In the genomic region with DNA sequence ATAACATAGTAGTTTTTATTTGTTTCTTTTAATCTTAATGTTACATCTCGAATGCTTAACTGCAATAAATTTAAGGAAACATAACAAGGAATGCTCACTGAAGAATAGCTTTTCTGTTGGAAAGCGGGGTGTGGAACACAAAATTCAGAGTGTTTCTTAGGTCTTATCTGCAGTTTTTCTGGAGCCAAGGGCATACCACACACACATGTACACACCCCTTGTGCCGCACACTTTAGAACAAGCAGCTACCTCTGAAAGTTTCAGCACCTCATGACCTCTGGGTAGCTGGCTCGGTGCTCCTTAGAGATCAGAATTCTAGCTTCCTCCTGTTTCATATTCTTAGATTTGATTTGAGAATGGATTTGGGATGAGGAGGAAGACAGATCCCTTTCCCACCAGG, we compare ENCODE assay signal across 11 mouse cellular contexts. TPM values are rescaled to one million over a fixed set of nuclear protein-coding genes. Genes with fewer than 3 reads are reported as not detected.
DNase-seq lines count a peak whose midpoint lies in the region; ATAC-seq and TF ChIP-seq lines count a peak whose summit lies in the region.
"Had no signal": no experiment of that assay in that cellular context is flagged by ENCODE, and none has a peak within 500 bp of the region (broad histone marks: within the 10 kb centered on the region; RNA-seq: fewer than 3 reads in every experiment).

No protein-coding gene starts in this region.

- TF ChIP-seq POLR2A in cortical plate, adult 2 months (IDR thresholded peaks at IDR 0.05; ENCODE audit: extremely low read depth, insufficient read depth, low read length) = no peak

- H3K4me2 ChIP-seq in heart, postnatal 0 days (ENCODE audit: low read depth, low read length) = peak overlapping the region; percentile 65
- 0 out of 2 replicates have a peak overlapping the region, but pooled peaks have one; percentile 55 for H3K4me2 ChIP-seq in neural tube, embryonic 14.5 days (ENCODE audit: low read depth, low read length)

- H3K36me3 ChIP-seq in heart, postnatal 0 days (replicated peaks; ENCODE audit: control insufficient read depth, insufficient read depth, low read length) = no peaks in the 10 kb centered on the region
- no peaks in the 10 kb centered on the region for H3K36me3 ChIP-seq in megakaryocyte, embryonic 14.5 days (replicated peaks; ENCODE audit: low read length)
- no peaks in the 10 kb centered on the region for H3K36me3 ChIP-seq in neural tube, embryonic 14.5 days (ENCODE audit: control insufficient read depth, insufficient read depth, low read length)
- H3K36me3 ChIP-seq: heart, embryonic 15.5 days; midbrain, embryonic 12.5 days had no signal

- H3K27me3 ChIP-seq in heart, postnatal 0 days (ENCODE audit: control insufficient read depth, insufficient read depth, low read length) = no peaks in the 10 kb centered on the region
- peaks cover 1% of the 10 kb centered on the region for H3K27me3 ChIP-seq in megakaryocyte, embryonic 14.5 days (replicated peaks)
- no peaks in the 10 kb centered on the region for H3K27me3 ChIP-seq in neural tube, embryonic 14.5 days (ENCODE audit: control insufficient read depth, insufficient read depth, low read length)
- H3K27me3 ChIP-seq: heart, embryonic 15.5 days; midbrain, embryonic 12.5 days had no signal

- H3K4me1 ChIP-seq in heart, postnatal 0 days (ENCODE audit: control insufficient read depth, insufficient read depth) = peaks cover 4% of the 10 kb centered on the region; the same call in 1 of the 2 replicates
- peaks cover 60% of the 10 kb centered on the region for H3K4me1 ChIP-seq in megakaryocyte, embryonic 14.5 days
- peaks cover 3% of the 10 kb centered on the region; the same call in 1 of the 2 replicates for H3K4me1 ChIP-seq in cortical plate, adult 2 months (ENCODE audit: control insufficient read depth, insufficient read depth, low read length)
- H3K4me1 ChIP-seq in neural tube, embryonic 14.5 days (ENCODE audit: control insufficient read depth, insufficient read depth, low read length) = peaks cover 16% of the 10 kb centered on the region

- DNase-seq in heart, postnatal 0 days (ENCODE audit: low spot score) = no peak
- DNase-seq in heart, postnatal 10 days = no peak
- no peak for DNase-seq in layer of hippocampus, postnatal 36 days
- no peak for DNase-seq in lung, postnatal 14 days
- DNase-seq: cerebellum, adult 11 months had no signal

- peak overlapping the region; percentile 24; the same call in 1 of the 2 replicates for H3K4me3 ChIP-seq in heart, postnatal 0 days (ENCODE audit: low read depth, low read length)
- H3K4me3 ChIP-seq in megakaryocyte, embryonic 14.5 days (replicated peaks) = peak overlapping the region; percentile 91
- peak overlapping the region; percentile 14; the same call in 1 of the 2 replicates for H3K4me3 ChIP-seq in cortical plate, adult 2 months (ENCODE audit: insufficient read depth, low read length)
- H3K4me3 ChIP-seq in neural tube, embryonic 14.5 days (ENCODE audit: low read depth, low read length) = no peak overlapping the region

- TF ChIP-seq EP300 in heart, postnatal 0 days (IDR thresholded peaks at IDR 0.05; ENCODE audit: low read depth) = no peak

- no peak overlapping the region for H3K9ac ChIP-seq in heart, postnatal 0 days (replicated peaks; ENCODE audit: low read depth, low read length)
- no peak overlapping the region for H3K9ac ChIP-seq in neural tube, embryonic 14.5 days (replicated peaks; ENCODE audit: low read depth, low read length)
- H3K9ac ChIP-seq: midbrain, embryonic 12.5 days had no signal

- H3K9me3 ChIP-seq in heart, postnatal 0 days (replicated peaks; ENCODE audit: control insufficient read depth, low read length) = no peaks in the 10 kb centered on the region
- no peaks in the 10 kb centered on the region for H3K9me3 ChIP-seq in megakaryocyte, embryonic 14.5 days
- no peaks in the 10 kb centered on the region for H3K9me3 ChIP-seq in neural tube, embryonic 14.5 days (ENCODE audit: control insufficient read depth, low read length)
- H3K9me3 ChIP-seq: heart, embryonic 15.5 days; midbrain, embryonic 12.5 days had no signal

- no peak overlapping the region for H3K27ac ChIP-seq in heart, postnatal 0 days (ENCODE audit: low read depth)
- H3K27ac ChIP-seq in cortical plate, adult 2 months (ENCODE audit: insufficient read depth, low read length) = no peak overlapping the region
- H3K27ac ChIP-seq in neural tube, embryonic 14.5 days (ENCODE audit: low read depth, low read length) = no peak overlapping the region
- H3K27ac ChIP-seq: heart, embryonic 15.5 days had no signal

- ATAC-seq in heart, postnatal 0 days (ENCODE audit: insufficient read depth, low read depth) = no peak
- no peak for ATAC-seq in megakaryocyte, adult 5-6 weeks (ENCODE audit: poor library complexity, severe bottlenecking)
- ATAC-seq in neural tube, embryonic 14.5 days (ENCODE audit: low read depth) = no peak

- intact Hi-C loops in heart, postnatal 10 days (cut with DNase I) = no loop called here

- WGBS in heart, postnatal 0 days = 59% methylated on average over 4 of the region's 4 CpGs
- 84% methylated on average over 4 of the region's 4 CpGs for WGBS in neural tube, embryonic 14.5 days

- no peak for TF ChIP-seq CTCF in heart, postnatal 0 days (IDR thresholded peaks at IDR 0.05; ENCODE audit: low read depth)
- no peak for TF ChIP-seq CTCF in cortical plate, adult 2 months (IDR thresholded peaks at IDR 0.05; ENCODE audit: extremely low read depth, insufficient read depth, low read length)

RNA-seq across cellular contexts. Expression of a gene that starts 2.6 kb away (rescaled TPM):
- 0.19 and 4.9 TPM in 2 replicates for total RNA-seq in heart, postnatal 0 days (2014; rRNA removed; ENCODE audit: low replicate concordance)
- polyA plus RNA-seq in heart, postnatal 0 days (2015; fragmentation: Nextera tagmentation; extraction: Ambion mirVana) = 1.1 and 1.2 TPM in 2 replicates
- 1 to 10 TPM; 3.6 TPM for total RNA-seq in heart, postnatal 10 days (2021)
- not detected in 2 replicates for polyA plus RNA-seq in megakaryocyte, embryonic 14.5 days (2012; ENCODE audit: insufficient read depth, low replicate concordance)
- 0.42 and 0.64 TPM in 2 replicates for total RNA-seq in megakaryocyte, adult 5-6 weeks (2015)
- 0.41 and 0.48 TPM in 2 replicates for total RNA-seq in megakaryocyte, adult 5-6 weeks (2017)
- polyA plus RNA-seq in cortical plate, adult 2 months (2012; rRNA removed) = 1.2 and 1.3 TPM in 2 replicates
- 7.4 and 7.8 TPM in 2 replicates for polyA plus RNA-seq in neural tube, embryonic 14.5 days (2014; fragmentation: Nextera tagmentation; extraction: Ambion mirVana)
- total RNA-seq in layer of hippocampus, postnatal 36 days (2021) = 1 to 10 TPM; 4.4 to 5.1 TPM
